Mouse (Mus musculus): ENCODE results near the gene Ndufv2.

DNA sequence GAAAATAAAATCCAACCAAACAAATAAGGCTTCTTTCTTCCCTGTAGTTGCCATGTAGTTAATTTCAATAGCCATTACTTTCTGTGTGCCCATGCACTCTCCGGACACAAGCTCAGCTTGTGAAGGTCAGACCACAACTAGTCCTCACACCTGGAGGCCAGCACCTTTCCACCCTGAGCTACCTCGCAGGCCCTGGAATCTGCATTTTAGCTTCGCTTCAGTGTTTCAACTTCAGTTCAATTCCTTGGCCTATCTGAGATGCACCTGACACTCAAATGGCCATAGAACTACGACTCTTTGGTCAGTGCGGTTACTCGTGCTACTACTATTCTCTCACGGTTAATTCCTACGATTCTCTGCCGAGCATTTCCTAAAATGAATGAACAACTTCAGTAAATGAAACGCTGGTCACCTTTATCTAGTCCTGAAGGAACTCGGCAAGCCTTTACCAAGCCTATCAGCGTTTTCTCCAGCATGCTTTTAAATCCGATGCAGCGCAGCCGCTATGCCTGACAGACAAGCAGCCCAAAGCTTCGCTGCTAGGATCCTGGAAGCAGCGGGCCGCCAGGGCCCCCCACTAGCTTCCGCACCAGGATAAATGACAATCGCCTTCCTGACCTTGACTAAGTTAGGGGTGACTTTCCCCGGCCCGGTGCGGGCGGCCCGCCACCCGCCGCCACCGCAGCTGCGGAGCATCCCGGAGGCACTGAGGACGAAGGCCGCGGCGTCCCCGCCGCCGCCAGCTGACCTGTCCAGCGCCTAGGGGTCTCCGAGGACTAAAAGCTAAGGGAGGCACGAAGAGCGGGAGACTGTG, 586 bp downstream of the Ndufv2 start:
- 0 out of 2 replicates have a peak, but pooled peaks have one; percentile 1 for TF ChIP-seq CTCF (IDR thresholded peaks at IDR 0.05)
- TF ChIP-seq EP300 (IDR thresholded peaks at IDR 0.05): no peak
